Mouse (Mus musculus) cerebellum, postnatal 36 days (tissue): ENCODE data around the gene A1cf.

Experiments used
- DNase-seq, 2 experiments: peaks; one replicate each; pipeline ENCODE4 v3.0.0; 2021 to 2022; ENCODE audit warnings: mixed read lengths in 2 of 2

The A1cf gene

GRCm38 (mm10) chr19:31868521-31868920 lies at the start of gene A1cf:
A1cf (plus strand) TSS chr19:31868764.
- DNase-seq = no peak

GRCm38 (mm10) chr19:31834250-31834649 lies 34.3 kb upstream of the A1cf start:
- DNase-seq = no peak

- DNase-seq = no peak
These were observed 6.7 kb upstream of the A1cf start for GRCm38 (mm10) chr19:31861909-31862308.

- no peak for DNase-seq
These were observed 5.9 kb upstream of the A1cf start for GRCm38 (mm10) chr19:31862512-31863249.

- no peak for DNase-seq
These were observed 3.1 kb upstream of the A1cf start for GRCm38 (mm10) chr19:31865451-31865850.

GRCm38 (mm10) chr19:31868076-31868475 lies 488 bp upstream of the A1cf start:
- DNase-seq = no peak

GRCm38 (mm10) chr19:31868971-31869370 lies 407 bp downstream of the A1cf start:
- no peak for DNase-seq

- no peak for DNase-seq
These were observed 2.8 kb downstream of the A1cf start for GRCm38 (mm10) chr19:31871377-31871776.

GRCm38 (mm10) chr19:31877968-31878367 lies 9.4 kb downstream of the A1cf start:
- no peak for DNase-seq

GRCm38 (mm10) chr19:31884594-31884993 lies 16.0 kb downstream of the A1cf start:
- DNase-seq = no peak

GRCm38 (mm10) chr19:31887275-31887674 lies 18.7 kb downstream of the A1cf start:
- DNase-seq = no peak

- DNase-seq = no peak
These were observed 21.4 kb downstream of the A1cf start for GRCm38 (mm10) chr19:31889988-31890387.

GRCm38 (mm10) chr19:31891001-31891893 lies 22.7 kb downstream of the A1cf start:
- DNase-seq = no peak

GRCm38 (mm10) chr19:31895971-31896370 lies 27.4 kb downstream of the A1cf start:
- DNase-seq = no peak

- DNase-seq = no peak
These were observed 28.1 kb downstream of the A1cf start for GRCm38 (mm10) chr19:31896711-31897110.

GRCm38 (mm10) chr19:31905671-31906070 lies 37.1 kb downstream of the A1cf start:
- DNase-seq = no peak

- no peak for DNase-seq
These were observed 41.9 kb downstream of the A1cf start for GRCm38 (mm10) chr19:31910423-31910822.

GRCm38 (mm10) chr19:31913946-31914345 lies 45.4 kb downstream of the A1cf start:
- no peak for DNase-seq

GRCm38 (mm10) chr19:31920357-31920756 lies 51.8 kb downstream of the A1cf start:
- no peak for DNase-seq

GRCm38 (mm10) chr19:31921852-31922251 lies 53.3 kb downstream of the A1cf start:
- DNase-seq = no peak

GRCm38 (mm10) chr19:31923615-31924352 lies 55.2 kb downstream of the A1cf start:
- no peak for DNase-seq

- DNase-seq = no peak
These were observed 82.4 kb downstream of the A1cf start for GRCm38 (mm10) chr19:31950793-31951489.

GRCm38 (mm10) chr19:31953799-31954198 lies 85.2 kb downstream of the A1cf start:
- no peak for DNase-seq
